Mouse (Mus musculus): ENCODE results near the gene Pex13.

DNA sequence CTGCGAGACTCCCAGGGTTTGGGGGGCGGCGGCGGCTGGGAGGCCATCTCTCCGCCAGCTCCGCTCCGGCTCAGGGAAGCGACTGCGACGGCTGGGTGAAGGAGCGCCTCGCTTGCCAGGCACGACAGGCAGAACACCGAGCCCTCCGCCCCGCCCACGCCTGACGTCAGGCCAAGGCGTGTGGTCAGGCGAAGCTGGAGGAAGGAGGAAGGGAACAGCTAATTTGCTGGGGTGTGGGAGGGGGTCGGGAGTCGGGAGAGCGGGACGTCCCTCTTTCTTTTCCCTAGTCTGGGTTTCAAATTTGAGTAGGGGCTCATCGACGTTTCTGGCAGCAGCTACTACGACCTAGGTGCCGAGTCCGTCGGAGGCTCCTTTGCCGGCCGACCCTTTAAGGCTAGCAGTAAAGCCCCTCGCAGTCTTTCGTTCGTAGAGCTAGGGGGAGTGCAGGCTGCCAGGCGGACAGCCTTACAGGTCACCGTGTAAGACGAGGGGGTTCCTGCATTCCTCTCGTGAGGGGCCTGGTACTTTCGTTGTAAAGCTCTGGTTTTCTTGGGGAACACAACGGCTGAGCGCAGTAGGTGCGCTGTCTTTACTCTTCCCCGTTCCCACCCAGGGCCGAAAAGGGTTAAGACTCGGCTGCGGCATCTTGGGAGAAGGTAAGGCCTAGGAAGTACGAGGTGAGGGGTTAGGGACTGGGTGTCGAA is at the start of gene Pex13:
- TF ChIP-seq POLR2A (IDR thresholded peaks at IDR 0.05; ENCODE audit: borderline replicate concordance, extremely low read depth, insufficient read depth, insufficient read length, poor library complexity, severe bottlenecking) = peak; percentile 82
- TF ChIP-seq CTCF (IDR thresholded peaks at IDR 0.05; ENCODE audit: borderline replicate concordance, extremely low read depth, insufficient read depth, insufficient read length) = no peak
